Mouse (Mus musculus) cerebellum, adult 2 months (tissue): ENCODE results near the gene Bcar1.

Experiments
- CTCF ChIP-seq: fragments of 200-500 bp; IDR thresholded peaks from 2 replicates; pipeline ENCODE4 v1.5.1; 2011; ENCODE audit warnings: low read depth, mild to moderate bottlenecking, control low read depth, low read length, moderate library complexity, borderline replicate concordance; ENCODE audit not compliant: insufficient read depth
- POLR2A ChIP-seq: fragments of 200-500 bp; IDR thresholded peaks from 2 replicates; pipeline ENCODE4 v1.6.1; 2011; ENCODE audit warnings: low read length, control low read depth, borderline replicate concordance; ENCODE audit not compliant: insufficient read depth

DNA sequence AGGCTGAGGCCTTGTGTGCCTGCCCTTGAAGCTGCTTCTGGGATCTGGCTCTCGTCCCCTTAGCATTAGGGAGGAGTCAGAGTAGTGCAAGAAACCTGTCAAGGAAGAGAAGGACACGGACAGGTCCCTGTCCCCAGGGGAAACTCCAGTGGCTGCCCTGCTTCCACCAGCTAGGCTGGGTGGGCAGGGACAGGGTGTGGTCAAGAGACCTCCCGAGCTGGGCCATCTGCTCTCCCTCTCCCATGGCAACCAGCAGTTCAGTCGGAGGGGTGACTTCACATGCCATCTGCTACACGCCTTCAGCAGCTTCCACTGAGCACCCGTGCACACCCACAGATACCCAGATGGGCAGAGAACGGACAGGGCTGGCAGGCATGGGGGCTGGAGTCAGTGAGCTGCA lies 7.3 kb downstream of the Bcar1 start:
- no peak for TF ChIP-seq POLR2A
- no peak for TF ChIP-seq CTCF
